13 mouse cellular contexts compared by ENCODE assay signal in genomic region chr2:74291416-74292396, GRCm38 (mm10).
A peak's percentile ranks its signal among the peaks of the same experiment; 100 is the strongest.
DNase-seq lines count a peak whose midpoint lies in the region; ATAC-seq and TF ChIP-seq lines count a peak whose summit lies in the region.
"Had no signal": no experiment of that assay in that cellular context is flagged by ENCODE, and none has a peak within 500 bp of the region (broad histone marks: within the 10 kb centered on the region; RNA-seq: fewer than 3 reads in every experiment).

No protein-coding gene starts in this region.

- no peak for TF ChIP-seq POLR2A in CH12.LX (IDR thresholded peaks at IDR 0.05; ENCODE audit: low read depth, low read length)

- TF ChIP-seq EP300 in CH12.LX (IDR thresholded peaks at IDR 0.05; ENCODE audit: low read length): no peak

- H3K27me3 ChIP-seq in CH12.LX (replicated peaks): no peaks in the 10 kb centered on the region
- H3K27me3 ChIP-seq in forebrain, embryonic 16.5 days (replicated peaks; ENCODE audit: control insufficient read depth, insufficient read depth, low read length): no peaks in the 10 kb centered on the region; the same call in 1 of the 2 replicates
- peaks cover 5% of the 10 kb centered on the region; the same call in 1 of the 2 replicates for H3K27me3 ChIP-seq in midbrain, embryonic 12.5 days

- peaks cover 3% of the 10 kb centered on the region for H3K9me3 ChIP-seq in CH12.LX (replicated peaks; ENCODE audit: low read length)
- H3K9me3 ChIP-seq in forebrain, embryonic 16.5 days (ENCODE audit: control insufficient read depth, low read length): no peaks in the 10 kb centered on the region
- H3K9me3 ChIP-seq in midbrain, embryonic 12.5 days: no peaks in the 10 kb centered on the region

- H3K9ac ChIP-seq in CH12.LX (ENCODE audit: insufficient read depth, low read depth): no peak overlapping the region
- peak overlapping the region; percentile 15; the same call in 1 of the 2 replicates for H3K9ac ChIP-seq in forebrain, embryonic 16.5 days (replicated peaks; ENCODE audit: low read depth, low read length)
- H3K9ac ChIP-seq in midbrain, embryonic 12.5 days (replicated peaks): no peak overlapping the region

- in situ Hi-C loops in CH12.LX (cut with MboI; ENCODE audit: low pct_ligation_motif_present, low pct_unique_long_range_greater_than_20kb, low sequenced_read_pairs): loop anchor here (10.0 kb wide), 1 partner anchor 373 kb away; the partner anchor contains the start of gene Hoxd13

- dilution Hi-C loops in CH12.LX (cut with MboI; ENCODE audit: extremely low pct_ligation_motif_present, extremely low pct_unique_long_range_greater_than_20kb, low sequenced_read_pairs): no loop called here

- no peak for DNase-seq in CH12.LX (ENCODE audit: extremely low read depth)
- DNase-seq in embryo, embryonic 10 days (ENCODE audit: low spot score): peak; percentile 42
- no peak for DNase-seq in gastrocnemius, postnatal 14 days
- no peak for DNase-seq in adrenal gland, adult 2 months
- DNase-seq in adrenal gland, postnatal 10 days: no peak
- DNase-seq: cerebellum, postnatal 36 days; left cerebral cortex, postnatal 4 days; lung, adult 18-20 months had no signal

- ATAC-seq in forebrain, embryonic 16.5 days: peak; percentile 92
- peak; percentile 49; the same call in 1 of the 2 replicates for ATAC-seq in midbrain, embryonic 12.5 days (ENCODE audit: low FRiP score, low read depth)
- ATAC-seq in activated CD4-positive, CD25-positive, alpha-beta regulatory T cell, adult 4 months: no peak
- ATAC-seq: inflammation-experienced regulatory T-cells, adult 6 months had no signal

- H3K4me1 ChIP-seq in CH12.LX (ENCODE audit: control insufficient read depth in 1 of 2, insufficient read depth in 2 of 2): peaks cover 0 to 23% of the 10 kb centered on the region in 2 experiments; a peak in 2 of 4 replicates
- H3K4me1 ChIP-seq in forebrain, embryonic 16.5 days (replicated peaks; ENCODE audit: control insufficient read depth, insufficient read depth, low read length): peaks cover 5% of the 10 kb centered on the region; the same call in 1 of the 2 replicates
- H3K4me1 ChIP-seq in midbrain, embryonic 12.5 days: peaks cover 8% of the 10 kb centered on the region; the same call in 1 of the 2 replicates

- H3K79me2 ChIP-seq in CH12.LX (replicated peaks; ENCODE audit: control insufficient read depth, extremely low read depth, insufficient read depth, poor library complexity, severe bottlenecking): 0 out of 2 replicates have a peak, but pooled peaks cover 2% of the 10 kb centered on the region

- WGBS in forebrain, embryonic 16.5 days: 48% methylated on average over 8 of the region's 8 CpGs
- 80% methylated on average over 8 of the region's 8 CpGs for WGBS in midbrain, embryonic 12.5 days

- intact Hi-C loops in gastrocnemius, postnatal 14 days (cut with DNase I; ENCODE audit: low total_unique reads): loop anchor here (10.0 kb wide), 1 partner anchor 227 kb away; no protein-coding TSS in a partner anchor

- H3K36me3 ChIP-seq in CH12.LX (replicated peaks in 1 of 2; ENCODE audit: control insufficient read depth in 1 of 2, insufficient read depth in 1 of 2, low read length in 1 of 2): no peaks in the 10 kb centered on the region
- no peaks in the 10 kb centered on the region for H3K36me3 ChIP-seq in forebrain, embryonic 16.5 days (ENCODE audit: control insufficient read depth, insufficient read depth)
- no peaks in the 10 kb centered on the region for H3K36me3 ChIP-seq in midbrain, embryonic 12.5 days

- no peak for TF ChIP-seq RAD21 in CH12.LX (IDR thresholded peaks at IDR 0.05; ENCODE audit: low read depth, low read length)

- no peak overlapping the region for H3K4me2 ChIP-seq in CH12.LX (ENCODE audit: insufficient read depth, low read depth, poor library complexity, severe bottlenecking)
- no peak overlapping the region for H3K4me2 ChIP-seq in forebrain, embryonic 16.5 days (ENCODE audit: low read length)
- H3K4me2 ChIP-seq in midbrain, embryonic 12.5 days (replicated peaks): no peak overlapping the region

- no peak for TF ChIP-seq CTCF in CH12.LX (conservative IDR thresholded peaks at IDR 0.05 in 1 of 2, IDR thresholded peaks at IDR 0.05 in 1 of 2; ENCODE audit: low read depth in 2 of 2, low read length in 2 of 2)

- no peak overlapping the region for H3K27ac ChIP-seq in CH12.LX (ENCODE audit: insufficient read depth, low read depth)
- H3K27ac ChIP-seq in forebrain, embryonic 16.5 days (ENCODE audit: low read length): peak overlapping the region; percentile 43; the same call in 1 of the 2 replicates
- H3K27ac ChIP-seq in midbrain, embryonic 12.5 days (replicated peaks): 0 out of 2 replicates have a peak overlapping the region, but pooled peaks have one; percentile 46
- H3K27ac ChIP-seq: layer of hippocampus, adult 2 months had no signal

- no peak overlapping the region for H3K4me3 ChIP-seq in CH12.LX (replicated peaks in 1 of 3; ENCODE audit: low read depth in 2 of 3, low read length in 2 of 3, poor library complexity in 1 of 3)
- no peak overlapping the region for H3K4me3 ChIP-seq in forebrain, embryonic 16.5 days (replicated peaks; ENCODE audit: low read length)
- no peak overlapping the region for H3K4me3 ChIP-seq in midbrain, embryonic 12.5 days
- H3K4me3 ChIP-seq: layer of hippocampus, adult 2 months had no signal

TF ChIP-seq in CH12.LX, 34 proteins besides CTCF, POLR2A, EP300 and RAD21:
- TF ChIP-seq KAT2A (IDR thresholded peaks at IDR 0.05; ENCODE audit: insufficient replicate concordance, low read length): 0 out of 2 replicates have a peak, but pooled peaks have one; percentile 45
- no peak for TF ChIP-seq ZC3H11A (IDR thresholded peaks at IDR 0.05; ENCODE audit: low read depth, low read length)
- peak; percentile 83 for TF ChIP-seq HCFC1 (IDR thresholded peaks at IDR 0.05; ENCODE audit: low read depth, low read length)
- no peak for TF ChIP-seq TBP (conservative IDR thresholded peaks at IDR 0.05; ENCODE audit: low read depth, low read length)
- no peak for TF ChIP-seq BHLHE40 (IDR thresholded peaks at IDR 0.05; ENCODE audit: low read depth, low read length)
